Mouse (Mus musculus) thymus, adult 2 months (tissue): ENCODE data around the gene St6gal1.

Experiments used
- CTCF ChIP-seq: fragments of 200-500 bp; IDR thresholded peaks from 2 replicates; pipeline ENCODE4 v1.5.1; 2012; ENCODE audit warnings: mild to moderate bottlenecking, control low read depth, low read length, moderate library complexity, borderline replicate concordance; ENCODE audit not compliant: control insufficient read depth, poor library complexity, insufficient read depth; ENCODE audit errors: extremely low read depth
- POLR2A ChIP-seq: fragments of 200-500 bp; IDR thresholded peaks from 2 replicates; pipeline ENCODE4 v1.6.1; 2012; ENCODE audit warnings: mild to moderate bottlenecking, low read length, control low read depth, moderate library complexity; ENCODE audit not compliant: control insufficient read depth, poor library complexity, insufficient read depth; ENCODE audit errors: extremely low read depth

DNA sequence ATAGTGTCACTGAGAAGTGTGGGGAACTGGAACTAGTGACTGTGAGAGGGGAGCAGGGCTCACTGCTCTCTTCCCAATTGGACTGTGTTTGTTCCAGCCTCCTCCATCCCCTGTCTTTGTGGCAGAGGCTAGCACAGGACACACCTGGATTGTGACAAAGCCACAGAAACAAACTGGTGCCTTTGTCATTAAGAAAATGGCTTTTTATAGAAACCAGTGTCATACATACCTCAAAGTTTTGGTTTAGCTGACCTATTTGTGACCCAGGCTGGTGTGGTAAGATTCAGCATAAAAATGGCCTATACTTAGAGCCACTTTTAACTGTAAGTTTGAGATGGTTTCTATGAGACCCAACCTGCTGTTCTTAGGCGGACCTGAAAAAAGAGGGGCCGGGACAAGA lies 116.7 kb downstream of the St6gal1 start:
- no peak for TF ChIP-seq CTCF
- no peak for TF ChIP-seq POLR2A
